Comparison of ENCODE assay signal across 17 mouse cellular contexts in the genomic region with DNA sequence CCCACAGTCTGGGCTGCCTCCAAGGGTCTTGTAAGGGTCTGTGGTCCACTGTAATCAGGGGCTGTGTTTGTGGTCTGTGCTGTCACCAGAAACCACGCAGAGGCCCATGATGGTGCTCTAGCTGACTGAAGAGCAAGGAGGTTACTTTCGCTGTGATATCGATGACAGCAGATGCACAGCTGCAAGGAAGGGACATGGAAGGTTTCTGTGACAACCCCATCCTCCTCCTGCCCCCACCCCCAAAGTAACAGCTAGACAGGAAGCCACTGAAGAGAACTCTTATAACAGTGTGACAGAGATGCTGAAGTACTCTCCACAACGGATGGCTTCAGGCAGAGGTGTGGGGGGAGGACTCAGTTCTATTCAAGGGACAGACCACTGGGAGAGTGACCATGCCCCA.
DNase-seq lines count a peak whose midpoint lies in the region; ATAC-seq and TF ChIP-seq lines count a peak whose summit lies in the region.
"Had no signal": no experiment of that assay in that cellular context is flagged by ENCODE, and none has a peak within 500 bp of the region (broad histone marks: within the 10 kb centered on the region; RNA-seq: fewer than 3 reads in every experiment).

No protein-coding gene starts in this region.

- peak overlapping the region; percentile 95 for H3K27ac ChIP-seq in bone marrow macrophage, adult 2 months (ENCODE audit: insufficient read depth, low read depth, low read length)
- no peak overlapping the region for H3K27ac ChIP-seq in forebrain, postnatal 0 days (ENCODE audit: low read depth, low read length)
- H3K27ac ChIP-seq: heart, adult 2 months; hindbrain, embryonic 12.5 days; kidney, postnatal 0 days; limb, embryonic 10.5 days; midbrain, embryonic 10.5 days; neural tube, embryonic 15.5 days had no signal

- TF ChIP-seq POLR2A in bone marrow macrophage, adult 2 months (IDR thresholded peaks at IDR 0.05; ENCODE audit: borderline replicate concordance, low read depth, low read length), result no peak

- no peak for TF ChIP-seq CTCF in bone marrow macrophage, adult 2 months (IDR thresholded peaks at IDR 0.05; ENCODE audit: low read depth, low read length)
- TF ChIP-seq CTCF in forebrain, postnatal 0 days (IDR thresholded peaks at IDR 0.05; ENCODE audit: low read depth), result no peak

- H3K27me3 ChIP-seq in forebrain, postnatal 0 days (ENCODE audit: insufficient read depth, low read length), result no peaks in the 10 kb centered on the region
- H3K27me3 ChIP-seq: hindbrain, embryonic 12.5 days; neural tube, embryonic 15.5 days had no signal

- no peak overlapping the region for H3K4me2 ChIP-seq in forebrain, postnatal 0 days (ENCODE audit: low read depth)
- H3K4me2 ChIP-seq: hindbrain, embryonic 12.5 days; neural tube, embryonic 15.5 days had no signal

- H3K36me3 ChIP-seq in forebrain, postnatal 0 days (ENCODE audit: insufficient read depth), result no peaks in the 10 kb centered on the region
- H3K36me3 ChIP-seq: hindbrain, embryonic 12.5 days; limb, embryonic 10.5 days; midbrain, embryonic 10.5 days; neural tube, embryonic 15.5 days had no signal

- H3K4me3 ChIP-seq in bone marrow macrophage, adult 2 months (ENCODE audit: insufficient read depth, low read length), result no peak overlapping the region
- H3K4me3 ChIP-seq in forebrain, postnatal 0 days (ENCODE audit: low read depth, low read length), result no peak overlapping the region
- H3K4me3 ChIP-seq: heart, adult 2 months; hindbrain, embryonic 12.5 days; limb, embryonic 10.5 days; midbrain, embryonic 10.5 days; neural tube, embryonic 15.5 days had no signal

- peak; percentile 33 for DNase-seq in thymus, postnatal 25 days
- DNase-seq in frontal cortex, postnatal 36 days (ENCODE audit: low spot score in 2 of 2), result no peak
- no peak for DNase-seq in cerebellum, adult 11 months
- DNase-seq in forebrain, postnatal 0 days, result no peak
- DNase-seq: adrenal gland, adult 2 months; cerebellum, adult 8-10 months; gastrocnemius, postnatal 10 days; heart, adult 2 months had no signal

- no peak overlapping the region for H3K9ac ChIP-seq in forebrain, postnatal 0 days
- H3K9ac ChIP-seq: hindbrain, embryonic 12.5 days; neural tube, embryonic 15.5 days had no signal

- WGBS in forebrain, postnatal 0 days, result 95% methylated on average over 4 of the region's 4 CpGs

- no peaks in the 10 kb centered on the region for H3K9me3 ChIP-seq in forebrain, postnatal 0 days (ENCODE audit: low read length)
- H3K9me3 ChIP-seq: hindbrain, embryonic 12.5 days; limb, embryonic 10.5 days; midbrain, embryonic 10.5 days; neural tube, embryonic 15.5 days had no signal

- H3K4me1 ChIP-seq in bone marrow macrophage, adult 2 months (ENCODE audit: control insufficient read depth, insufficient read depth, low read length), result peaks cover 11% of the 10 kb centered on the region
- no peaks in the 10 kb centered on the region for H3K4me1 ChIP-seq in forebrain, postnatal 0 days (ENCODE audit: insufficient read depth)
- H3K4me1 ChIP-seq: hindbrain, embryonic 12.5 days; limb, embryonic 10.5 days; midbrain, embryonic 10.5 days had no signal

- ATAC-seq in CD4-positive, CD25-positive, alpha-beta regulatory T cell, adult 4 months, result peak; percentile 86
- peak; percentile 44 for ATAC-seq in monocyte, adult 5-6 weeks (replicated peaks; ENCODE audit: insufficient number of reproducible peaks, low FRiP score, low TSS enrichment, poor library complexity, severe bottlenecking)
- no peak for ATAC-seq in forebrain, postnatal 0 days
- ATAC-seq: intestine, embryonic 16.5 days had no signal
